Mouse (Mus musculus) megakaryocyte, embryonic 14.5 days (primary cell): Measurements from ENCODE around the gene Snai3.

Source experiments
- FLI1 ChIP-seq: IDR thresholded peaks from 2 replicates; pipeline ENCODE4 v1.6.1; 2012; ENCODE audit warnings: low read length, inconsistent platforms, mixed read lengths
- GATA1 ChIP-seq: IDR thresholded peaks from 3 replicates; pipeline ENCODE4 v1.6.1; 2012; ENCODE audit warnings: mixed read lengths, low read length, inconsistent platforms, borderline replicate concordance

DNA sequence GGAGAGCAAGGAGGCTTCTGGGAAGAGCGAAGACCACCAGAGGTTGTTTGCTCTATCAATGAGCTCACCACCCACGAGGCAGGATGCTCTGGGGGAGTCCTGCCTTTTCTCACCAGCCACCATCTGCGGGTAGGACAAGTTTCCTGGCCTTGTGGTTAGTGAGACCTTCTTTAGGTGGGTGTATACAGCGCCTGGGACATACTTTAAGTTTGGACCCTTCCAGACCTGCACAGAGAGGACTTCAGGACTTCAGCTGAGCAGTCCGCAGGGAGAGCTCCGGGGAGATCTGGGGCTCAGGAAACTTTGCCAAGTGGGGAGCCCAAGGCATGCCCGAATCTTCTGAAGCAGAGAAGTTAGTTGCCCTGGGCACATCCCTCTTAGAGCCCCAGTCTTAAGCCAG is 543 bp downstream of the Snai3 start:
- TF ChIP-seq GATA1 (no peak), FLI1 (no peak)
